Mouse (Mus musculus): ENCODE measurements around the gene Map3k20. TPM values are rescaled to one million over a fixed set of nuclear protein-coding genes. Genes with fewer than 3 reads are reported as not detected.
A peak's percentile ranks its signal among the peaks of the same experiment; 100 is the strongest.

Gene Map3k20
- total RNA-seq, 2 experiments from 2014 or later: 9.8 to 10.8 TPM

DNA sequence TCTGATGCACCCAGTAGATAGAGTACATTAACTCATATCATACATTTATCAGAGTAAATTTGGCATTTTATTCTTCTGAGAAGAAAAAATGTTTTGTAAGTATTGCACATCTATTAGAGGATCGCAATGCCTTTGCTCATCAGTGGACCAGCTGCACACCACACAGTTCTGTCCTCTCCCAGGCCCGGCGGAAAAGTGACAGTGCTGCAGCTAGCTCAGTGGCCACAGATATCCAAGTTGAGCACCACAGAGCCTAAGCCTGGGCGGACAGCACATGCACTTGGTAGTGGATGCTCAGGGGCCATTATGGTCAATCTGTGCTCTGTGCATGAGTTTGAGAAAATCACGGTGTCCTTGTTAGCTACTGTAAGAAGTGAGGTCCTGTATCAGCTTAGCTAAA lies 82.4 kb downstream of the Map3k20 start:
- DNase-seq (ENCODE audit: extremely low spot score in 1 of 2, low spot score in 2 of 2): no peak
- H3K4me3 ChIP-seq: no peak overlapping the region
- TF ChIP-seq CTCF (IDR thresholded peaks at IDR 0.05): no peak
- intact Hi-C loops (cut with DNase I): no loop called here
- H3K27ac ChIP-seq: no peak overlapping the region

DNA sequence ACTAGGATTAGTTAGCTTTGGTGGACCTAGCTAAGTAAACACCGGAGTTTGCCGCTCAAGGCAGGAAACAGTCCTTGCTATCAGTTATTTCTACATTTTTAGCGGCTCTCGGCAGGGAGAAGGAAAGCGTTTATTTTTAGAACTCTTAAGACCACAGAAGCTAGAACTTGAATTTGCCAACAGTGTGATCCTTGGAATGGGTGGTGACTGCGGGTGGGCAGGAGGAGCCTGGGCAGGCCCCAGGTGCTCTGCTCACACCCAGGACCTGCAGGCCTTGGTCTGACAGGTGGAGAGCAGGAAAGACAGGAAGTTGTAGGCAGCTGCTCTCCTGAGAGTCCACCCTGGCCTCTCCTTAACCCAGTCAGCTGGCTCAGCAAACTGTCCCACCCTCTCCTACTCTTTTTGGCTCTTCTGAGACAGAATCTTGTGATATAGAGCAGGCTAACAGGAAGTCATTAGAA lies 83.7 kb downstream of the Map3k20 start:
- Histone ChIP-seq H3K4me3 (no peak overlapping the region), H3K27ac (no peak overlapping the region)
- no peak for TF ChIP-seq CTCF (IDR thresholded peaks at IDR 0.05)
- intact Hi-C loops (cut with DNase I): no loop called here
- no peak for DNase-seq (ENCODE audit: extremely low spot score in 1 of 2, low spot score in 2 of 2)

DNA sequence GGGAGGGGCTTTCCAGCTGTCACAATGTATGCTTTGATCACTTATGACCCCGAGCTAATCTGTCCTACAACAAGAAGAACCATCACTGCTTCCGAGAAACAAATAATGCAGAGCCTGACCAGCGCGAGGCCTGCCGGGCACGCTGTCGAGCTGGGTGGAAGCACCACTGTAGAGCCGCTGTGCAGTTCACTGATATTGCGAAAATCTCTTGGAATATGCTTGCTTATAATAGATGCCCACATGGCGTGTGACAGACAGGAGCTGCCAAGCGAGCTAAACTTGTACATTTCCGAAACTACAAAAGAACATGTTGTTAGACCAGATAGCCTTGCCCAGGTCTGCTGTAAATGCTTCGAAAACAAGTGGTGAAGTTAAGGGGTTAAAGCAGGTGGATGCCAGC lies 86.7 kb downstream of the Map3k20 start:
- Histone ChIP-seq H3K4me3 (no peak overlapping the region), H3K27ac (no peak overlapping the region)
- no peak for DNase-seq (ENCODE audit: extremely low spot score in 1 of 2, low spot score in 2 of 2)
- TF ChIP-seq CTCF (IDR thresholded peaks at IDR 0.05): no peak
- intact Hi-C loops (cut with DNase I): no loop called here

DNA sequence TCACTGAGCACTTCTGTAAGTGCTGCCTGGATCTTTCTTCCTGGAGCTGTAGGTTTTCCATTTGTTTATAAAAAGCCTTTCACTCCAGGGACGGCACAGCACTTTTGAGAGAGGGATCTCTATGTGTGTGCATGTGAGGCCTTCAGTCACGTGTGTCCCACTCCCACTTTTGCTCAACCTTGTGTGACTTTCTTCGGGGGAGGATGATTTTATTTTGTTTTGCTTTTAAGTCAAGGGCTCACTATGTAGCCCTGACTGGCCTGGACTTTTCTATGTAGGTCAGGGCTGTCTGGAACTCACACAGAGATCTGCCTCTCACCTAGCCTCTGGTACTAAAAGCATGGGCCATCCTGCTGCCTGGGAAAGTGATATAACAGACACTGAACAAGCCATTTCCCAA lies 88.6 kb downstream of the Map3k20 start:
- intact Hi-C loops (cut with DNase I): no loop called here
- no peak overlapping the region for H3K4me3 ChIP-seq
- no peak overlapping the region for H3K27ac ChIP-seq
- TF ChIP-seq CTCF (IDR thresholded peaks at IDR 0.05): no peak
- no peak for DNase-seq (ENCODE audit: extremely low spot score in 1 of 2, low spot score in 2 of 2)

DNA sequence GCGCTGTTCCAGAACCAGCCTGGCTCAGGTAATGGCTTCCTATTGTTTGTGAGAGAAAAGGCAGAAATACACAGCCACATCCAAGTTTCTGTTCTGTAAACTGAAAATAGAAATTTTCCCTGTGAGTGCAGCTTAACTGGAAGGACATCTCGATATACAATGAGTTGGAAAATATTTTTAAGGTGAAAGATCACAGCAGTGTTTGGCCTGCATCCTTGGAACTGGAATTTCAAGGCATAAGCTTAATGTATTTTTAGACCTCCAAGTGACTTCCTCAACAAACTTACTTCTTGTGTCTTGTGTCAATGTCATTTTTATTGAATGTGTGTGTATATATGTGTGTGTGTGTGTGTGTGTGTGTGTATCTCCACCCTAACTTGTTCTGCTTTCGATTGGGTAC lies 90.4 kb downstream of the Map3k20 start:
- no peak for TF ChIP-seq CTCF (IDR thresholded peaks at IDR 0.05)
- H3K27ac ChIP-seq: no peak overlapping the region
- intact Hi-C loops (cut with DNase I): no loop called here
- no peak for DNase-seq (ENCODE audit: extremely low spot score in 1 of 2, low spot score in 2 of 2)
- H3K4me3 ChIP-seq: no peak overlapping the region

DNA sequence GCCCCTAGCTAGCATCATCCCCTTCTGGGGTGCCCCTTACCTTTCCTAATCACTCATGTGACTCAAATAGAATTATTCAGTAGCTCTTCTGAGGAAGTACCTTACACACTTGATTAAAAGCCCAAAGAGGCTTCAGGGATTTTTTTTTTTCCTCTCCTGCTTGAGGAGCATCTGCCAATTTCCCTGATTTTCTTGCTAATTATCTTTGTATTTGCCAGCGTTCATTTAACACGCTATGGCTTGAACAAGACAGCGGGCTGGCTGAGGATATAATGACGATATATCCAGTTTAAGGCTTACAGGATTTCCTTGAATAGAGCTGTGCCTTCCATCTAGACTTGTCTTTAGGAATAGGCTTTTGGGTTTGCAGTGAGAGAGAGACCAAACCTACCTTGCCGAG lies 91.5 kb downstream of the Map3k20 start:
- Histone ChIP-seq H3K4me3 (no peak overlapping the region), H3K27ac (no peak overlapping the region)
- DNase-seq (ENCODE audit: extremely low spot score in 1 of 2, low spot score in 2 of 2): no peak
- TF ChIP-seq CTCF (IDR thresholded peaks at IDR 0.05): no peak
- intact Hi-C loops (cut with DNase I): no loop called here

DNA sequence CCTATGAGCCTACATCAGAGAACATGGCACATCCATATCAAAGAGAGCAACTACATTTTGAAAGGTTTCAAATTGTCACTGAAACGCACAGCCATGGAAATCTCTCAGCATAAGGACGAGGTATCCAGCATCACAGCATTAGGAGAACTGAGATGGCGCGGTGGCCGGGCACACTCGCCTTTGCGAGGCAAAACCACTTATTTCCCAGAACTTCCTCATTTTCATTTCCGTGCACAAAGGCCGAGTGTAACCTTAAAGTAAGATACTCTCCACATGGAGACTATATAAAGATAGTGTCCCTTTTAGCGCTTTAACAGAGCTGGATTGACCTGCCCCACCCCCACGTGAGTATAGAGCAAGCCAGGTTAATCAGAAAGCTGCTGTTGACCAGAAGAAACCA lies 94.0 kb downstream of the Map3k20 start:
- no peak overlapping the region for H3K4me3 ChIP-seq
- no peak for DNase-seq (ENCODE audit: extremely low spot score in 1 of 2, low spot score in 2 of 2)
- no peak for TF ChIP-seq CTCF (IDR thresholded peaks at IDR 0.05)
- H3K27ac ChIP-seq: no peak overlapping the region
- intact Hi-C loops (cut with DNase I): no loop called here

DNA sequence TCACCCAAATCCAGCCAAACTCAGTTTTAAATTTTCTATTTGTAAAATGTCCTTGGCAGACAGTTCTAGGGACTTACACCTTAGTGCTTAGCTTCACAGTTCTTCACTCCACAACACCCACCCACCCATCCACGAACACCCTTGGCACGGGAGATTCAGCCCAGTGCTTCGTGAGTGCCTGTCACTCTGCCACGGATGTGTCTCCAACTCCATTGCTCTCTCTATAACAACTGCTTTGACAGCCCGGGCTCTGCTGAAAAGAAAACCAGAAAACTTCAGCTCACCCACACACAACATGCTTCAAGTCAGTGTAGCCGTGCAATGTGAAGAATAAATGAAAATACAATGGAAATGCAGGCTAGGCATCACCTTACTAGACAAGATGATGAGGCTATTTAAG lies 97.2 kb downstream of the Map3k20 start:
- intact Hi-C loops (cut with DNase I): no loop called here
- H3K4me3 ChIP-seq: no peak overlapping the region
- TF ChIP-seq CTCF (IDR thresholded peaks at IDR 0.05): no peak
- H3K27ac ChIP-seq: no peak overlapping the region
- peak in 1 of 2 experiments; percentile 22 for DNase-seq (ENCODE audit: extremely low spot score in 1 of 2, low spot score in 2 of 2)

DNA sequence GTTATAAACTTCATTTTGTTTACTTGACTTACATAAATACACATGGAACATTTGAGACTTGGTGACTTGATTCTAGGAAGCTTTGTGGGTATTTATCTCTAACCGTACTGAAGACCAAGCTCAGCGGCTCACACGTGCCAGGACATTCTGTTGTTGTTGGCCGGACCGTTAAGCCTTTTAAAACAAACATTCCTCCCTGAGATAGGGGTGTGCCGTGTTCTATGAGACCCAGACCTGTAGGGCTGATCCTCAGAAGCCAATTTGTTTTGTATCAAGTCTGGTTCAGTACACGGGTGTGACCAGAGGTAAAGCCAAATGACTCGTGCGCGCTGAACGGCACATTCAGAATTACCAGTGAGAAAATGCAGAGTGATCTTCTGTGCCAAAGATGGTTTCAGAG lies 97.9 kb downstream of the Map3k20 start:
- TF ChIP-seq CTCF (IDR thresholded peaks at IDR 0.05): no peak
- intact Hi-C loops (cut with DNase I): no loop called here
- DNase-seq (ENCODE audit: extremely low spot score in 1 of 2, low spot score in 2 of 2): no peak
- no peak overlapping the region for H3K4me3 ChIP-seq
- H3K27ac ChIP-seq: no peak overlapping the region

DNA sequence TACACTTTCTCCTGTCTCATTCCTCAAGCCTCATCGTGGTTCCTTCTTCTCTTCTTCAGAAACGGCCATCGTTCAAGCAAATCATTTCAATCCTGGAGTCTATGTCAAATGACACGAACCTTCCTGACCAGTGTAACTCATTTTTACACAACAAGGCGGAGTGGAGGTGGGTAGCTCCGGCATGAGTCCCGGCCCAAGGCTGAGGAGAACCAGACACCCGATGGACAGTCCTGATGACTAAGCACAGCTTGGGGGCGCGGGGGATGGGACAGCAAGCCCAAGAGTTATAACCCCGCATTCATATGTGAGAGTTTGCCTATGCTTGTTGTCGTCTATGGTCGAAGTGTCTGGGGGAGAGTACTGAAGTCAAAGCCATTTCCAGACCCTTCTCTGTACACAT lies 104.0 kb downstream of the Map3k20 start:
- no peak for DNase-seq (ENCODE audit: extremely low spot score in 1 of 2, low spot score in 2 of 2)
- Histone ChIP-seq H3K27ac (no peak overlapping the region), H3K4me3 (no peak overlapping the region)
- intact Hi-C loops (cut with DNase I): no loop called here
- no peak for TF ChIP-seq CTCF (IDR thresholded peaks at IDR 0.05)

DNA sequence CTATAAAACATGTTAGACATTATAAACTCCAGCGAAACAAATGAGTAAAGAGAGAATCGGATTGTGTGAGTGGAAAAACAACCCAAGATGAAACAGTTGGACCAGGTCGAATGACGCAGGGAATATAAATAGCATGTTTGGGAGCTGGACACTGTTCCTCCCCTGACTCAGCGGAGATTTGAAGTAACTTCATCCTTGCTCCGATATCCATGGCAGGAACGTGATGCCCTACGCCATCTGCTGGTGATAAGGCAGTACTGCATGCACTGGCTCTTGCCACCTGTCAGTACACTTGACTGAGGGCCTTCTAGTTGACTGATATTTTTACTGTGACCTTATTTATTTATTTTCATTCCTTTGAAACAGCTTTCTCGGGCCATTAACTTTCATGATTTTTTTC lies 104.5 kb downstream of the Map3k20 start:
- peak; percentile 71 to 80 for DNase-seq (ENCODE audit: extremely low spot score in 1 of 2, low spot score in 2 of 2)
- intact Hi-C loops (cut with DNase I): loop anchor here (1.0 to 5.0 kb wide), 3 partner anchors 92 to 353 kb away; no protein-coding TSS in a partner anchor
- peak; percentile 99 for TF ChIP-seq CTCF (IDR thresholded peaks at IDR 0.05)
- Histone ChIP-seq H3K4me3 (no peak overlapping the region), H3K27ac (no peak overlapping the region)

DNA sequence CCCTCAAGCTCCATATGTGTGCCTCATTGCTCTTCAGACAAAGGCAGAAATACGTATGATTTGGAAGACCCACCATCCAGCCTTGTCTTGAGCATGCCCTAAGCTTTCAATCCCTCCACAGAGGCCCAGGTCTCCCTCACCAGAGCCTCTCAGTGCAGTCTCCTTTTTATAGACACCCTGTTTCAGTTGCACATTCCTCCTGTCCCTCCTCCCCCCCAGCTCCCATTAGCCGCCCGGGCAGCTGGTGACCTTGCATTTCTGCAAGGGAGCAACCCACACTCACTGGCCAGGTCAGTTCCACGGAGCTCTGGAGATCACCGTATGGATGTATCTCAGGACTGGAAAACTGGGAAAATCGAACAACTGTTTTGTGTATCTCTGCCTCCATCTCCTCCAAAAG lies 105.0 kb downstream of the Map3k20 start:
- no peak overlapping the region for H3K27ac ChIP-seq
- DNase-seq (ENCODE audit: extremely low spot score in 1 of 2, low spot score in 2 of 2): no peak
- intact Hi-C loops (cut with DNase I): loop anchor here (1.0 to 5.0 kb wide), 3 partner anchors 92 to 353 kb away; no protein-coding TSS in a partner anchor
- H3K4me3 ChIP-seq: no peak overlapping the region
- no peak for TF ChIP-seq CTCF (IDR thresholded peaks at IDR 0.05)

DNA sequence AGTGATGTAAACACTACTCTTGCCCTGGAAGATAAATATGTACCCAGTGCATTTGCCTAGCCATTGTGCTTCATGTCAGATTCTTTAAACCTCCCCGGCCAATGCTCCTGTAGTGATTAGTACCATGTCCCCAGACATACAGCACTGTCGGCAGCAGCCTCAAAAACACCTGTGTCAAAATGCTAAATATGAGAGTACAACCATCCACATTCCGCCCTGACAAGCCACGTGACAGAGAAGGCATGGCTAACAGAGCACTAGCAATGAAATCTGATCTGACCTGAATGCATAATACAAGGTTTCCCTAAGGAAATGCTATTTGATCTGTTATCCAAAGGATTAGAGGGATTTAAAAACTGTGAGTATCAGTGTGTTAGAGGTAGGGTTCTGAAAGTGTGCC lies 105.6 kb downstream of the Map3k20 start:
- DNase-seq (ENCODE audit: extremely low spot score in 1 of 2, low spot score in 2 of 2): no peak
- Histone ChIP-seq H3K4me3 (no peak overlapping the region), H3K27ac (no peak overlapping the region)
- TF ChIP-seq CTCF (IDR thresholded peaks at IDR 0.05): no peak
- intact Hi-C loops (cut with DNase I): loop anchor here (5.0 kb wide), 1 partner anchor 354 kb away; no protein-coding TSS in a partner anchor
